Mouse (Mus musculus): ENCODE results near the gene Aym1.
"Not testable (repeated sequence)": the region's sequence is repeated elsewhere in the genome, so short reads cannot be mapped to it uniquely, and the experiment has no call there.

Gene Aym1

DNA sequence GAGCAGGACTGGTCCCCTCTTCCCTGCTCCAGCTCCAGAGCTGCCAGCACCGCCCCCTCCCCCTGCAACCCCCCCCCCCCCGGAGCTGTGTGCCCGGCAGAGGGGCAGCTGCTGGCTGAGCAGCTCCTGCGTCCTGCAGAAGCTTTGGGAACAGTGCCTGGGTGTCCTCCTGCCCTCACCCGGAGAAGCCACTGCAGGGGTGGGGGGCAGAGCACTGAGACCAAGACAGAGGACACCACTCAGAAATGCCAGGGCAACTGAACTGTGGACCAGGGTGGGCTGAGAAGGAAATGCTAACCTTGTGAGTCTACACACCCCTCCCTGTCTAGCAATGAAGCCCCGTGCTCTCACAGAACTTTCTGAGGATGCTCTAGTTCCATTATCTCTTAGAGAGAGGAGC is at the start of gene Aym1:
Aym1 (plus strand) TSS at position 109 of the 400 bp plus-strand sequence.
- DNase-seq, result no peak

GRCm38 (mm10) chr5:113309491-113310376 is 47.4 kb upstream of the Aym1 start:
- DNase-seq, result peak; percentile 66

- DNase-seq, result peak; percentile 92
Observed at GRCm38 (mm10) chr5:113310377-113311003, 46.6 kb upstream of the Aym1 start, which contains the start of gene Sgsm1. Sgsm1 (minus strand) TSS chr5:113310786.

DNA sequence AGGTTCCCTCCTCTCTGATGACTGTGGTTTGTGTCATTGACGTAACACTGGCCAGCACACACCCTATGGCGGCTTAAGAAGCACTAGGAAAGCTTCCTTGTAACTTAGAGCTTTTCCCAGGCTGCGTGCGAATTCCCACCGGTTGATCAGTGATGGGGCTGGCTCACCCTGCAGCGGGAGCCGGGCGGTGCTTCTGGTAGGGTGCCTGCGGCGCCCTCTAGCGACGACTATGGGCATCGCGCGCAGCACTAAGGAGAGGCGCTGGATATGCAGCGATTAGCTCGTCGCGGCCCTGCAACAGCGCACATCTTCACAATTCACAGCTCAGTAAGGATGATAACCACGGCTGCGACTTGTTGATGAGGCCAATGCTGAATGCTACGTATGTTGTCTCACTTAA is 43.1 kb upstream of the Aym1 start:
- DNase-seq, result peak; percentile 94

DNA sequence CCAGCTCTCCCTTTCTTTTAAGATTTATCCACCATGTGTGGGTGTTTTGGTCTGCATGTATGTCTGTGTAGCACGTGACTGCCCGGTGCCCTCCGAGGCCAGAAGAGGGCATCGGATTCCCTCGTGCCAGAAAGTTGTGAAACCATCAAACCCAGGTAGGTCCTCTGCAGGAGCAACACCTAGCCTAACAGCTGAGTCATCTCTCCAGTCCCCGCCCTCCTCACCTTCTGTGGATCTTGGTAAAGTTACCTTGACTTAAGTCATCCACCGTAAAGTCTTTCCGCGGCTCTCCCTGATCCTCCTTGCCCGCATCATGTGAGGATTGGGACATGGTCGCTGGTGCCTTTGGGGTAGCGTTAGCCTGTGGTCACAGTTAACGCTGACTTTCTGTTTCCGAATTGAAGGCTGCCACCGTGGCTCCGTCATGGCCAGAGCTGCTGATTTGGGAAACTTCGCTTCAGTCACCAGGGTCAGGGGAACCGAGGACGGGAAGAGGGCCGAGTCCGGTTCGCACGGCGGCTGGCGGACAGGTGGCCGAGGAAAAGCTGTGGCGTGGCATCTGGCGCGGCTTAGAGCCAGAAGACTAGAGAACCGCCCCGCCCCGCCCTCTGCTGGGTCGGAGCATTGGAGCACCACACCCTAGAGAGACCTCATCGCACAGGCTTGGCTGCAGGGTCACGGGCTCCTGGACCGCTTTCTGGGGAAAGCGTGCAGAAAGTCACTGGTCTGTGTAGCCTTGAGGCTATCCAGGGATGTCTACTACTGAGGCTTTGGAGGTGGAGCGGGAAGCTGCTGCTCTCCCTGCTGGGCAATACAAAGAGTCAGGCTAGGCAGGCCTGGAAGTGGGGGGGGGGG is 33.1 kb upstream of the Aym1 start:
- no peak for DNase-seq

GRCm38 (mm10) chr5:113329463-113329862 is 27.6 kb upstream of the Aym1 start:
- no peak for DNase-seq

DNA sequence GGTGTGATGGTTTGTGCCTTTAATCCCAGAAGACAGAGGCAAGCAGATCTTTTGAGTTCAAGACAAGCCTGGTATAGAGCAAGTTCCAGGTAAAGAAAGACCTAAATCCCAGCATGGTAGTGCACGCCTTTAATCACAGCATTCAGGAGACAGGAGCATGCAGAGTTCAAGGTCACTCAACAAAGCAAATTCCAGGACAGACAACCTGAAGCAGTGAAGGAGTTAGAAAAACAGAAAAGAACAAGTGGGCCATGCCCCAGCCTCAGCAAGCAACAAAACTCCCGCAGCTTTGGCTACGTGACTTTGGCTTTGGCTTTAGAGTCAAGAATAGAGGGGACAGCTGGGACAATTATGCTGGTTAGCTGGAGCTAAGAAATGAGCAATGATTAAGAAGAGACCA is 26.9 kb upstream of the Aym1 start:
- DNase-seq, result no peak

DNA sequence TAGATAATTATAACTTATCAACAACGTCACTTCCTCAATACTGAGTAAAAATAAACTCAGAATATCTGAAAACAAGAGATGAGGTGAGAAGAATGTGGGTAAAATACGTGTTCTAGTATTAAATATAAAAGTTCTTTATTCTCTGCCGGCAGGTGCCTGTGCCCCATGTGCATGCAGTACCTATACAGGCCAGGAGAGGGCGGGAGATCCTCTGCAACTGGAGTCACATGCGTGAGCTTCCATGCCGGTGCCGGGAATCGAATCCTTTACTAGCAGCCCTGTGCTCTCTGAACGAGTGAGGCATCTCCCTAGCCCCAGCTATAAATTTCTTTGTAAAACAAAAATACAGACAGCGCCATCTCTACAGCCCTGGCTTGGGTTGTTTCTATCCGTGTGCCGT is 24.9 kb upstream of the Aym1 start:
- DNase-seq, result no peak

DNA sequence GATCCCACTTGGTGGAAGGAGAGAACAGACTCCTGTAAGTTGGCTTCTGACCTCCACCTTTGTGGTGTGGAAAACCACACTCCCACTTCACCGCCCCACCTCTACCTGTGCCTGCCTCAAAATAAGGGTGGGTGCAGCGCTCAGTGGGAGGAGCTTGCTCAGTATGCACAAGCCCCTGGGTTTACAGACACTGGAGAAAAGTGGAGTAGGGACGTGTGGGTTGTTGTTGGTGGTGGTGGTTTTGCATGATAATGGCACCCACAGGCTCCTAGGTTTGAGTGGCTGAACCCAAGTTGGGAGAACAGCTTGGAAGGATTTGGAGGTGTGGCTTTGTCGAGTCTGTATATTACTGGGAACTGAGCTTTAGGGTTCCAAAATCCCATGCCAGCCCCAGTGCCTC is 24.2 kb upstream of the Aym1 start:
- DNase-seq, result no peak

GRCm38 (mm10) chr5:113334621-113335530 is 22.2 kb upstream of the Aym1 start:
- DNase-seq, result no peak

GRCm38 (mm10) chr5:113335732-113336131 is 21.4 kb upstream of the Aym1 start:
- DNase-seq, result no peak

- no peak for DNase-seq
Observed at GRCm38 (mm10) chr5:113336281-113336680, 20.8 kb upstream of the Aym1 start.

- no peak for DNase-seq
Observed at GRCm38 (mm10) chr5:113344635-113345386, 12.3 kb upstream of the Aym1 start.

GRCm38 (mm10) chr5:113345781-113346180 is 11.3 kb upstream of the Aym1 start:
- DNase-seq, result no peak

GRCm38 (mm10) chr5:113346651-113347050 is 10.4 kb upstream of the Aym1 start:
- DNase-seq, result not testable (repeated sequence)

GRCm38 (mm10) chr5:113347593-113347992 is 9.5 kb upstream of the Aym1 start:
- no peak for DNase-seq

GRCm38 (mm10) chr5:113348597-113348996 is 8.5 kb upstream of the Aym1 start:
- no peak for DNase-seq

DNA sequence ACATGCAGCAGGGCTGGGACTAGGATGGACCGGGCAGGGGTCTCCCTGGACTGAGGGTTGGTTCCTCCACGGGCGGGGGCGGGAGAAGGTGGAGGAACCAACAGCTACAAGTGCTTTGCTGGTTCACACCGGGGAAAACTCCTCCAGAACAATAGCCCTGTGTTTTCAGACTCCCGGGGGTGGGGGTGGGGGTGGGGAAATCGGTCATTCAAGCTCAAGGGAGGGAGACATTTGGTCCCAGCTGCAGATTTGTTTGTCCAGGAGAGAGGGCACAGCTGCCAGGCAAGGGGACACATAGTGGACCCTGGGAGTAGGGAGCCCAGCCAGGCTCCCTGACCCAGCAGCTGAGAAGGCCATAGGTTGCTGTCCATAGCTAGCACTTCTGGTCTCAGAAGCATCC is 7.9 kb upstream of the Aym1 start:
- DNase-seq, result no peak

DNA sequence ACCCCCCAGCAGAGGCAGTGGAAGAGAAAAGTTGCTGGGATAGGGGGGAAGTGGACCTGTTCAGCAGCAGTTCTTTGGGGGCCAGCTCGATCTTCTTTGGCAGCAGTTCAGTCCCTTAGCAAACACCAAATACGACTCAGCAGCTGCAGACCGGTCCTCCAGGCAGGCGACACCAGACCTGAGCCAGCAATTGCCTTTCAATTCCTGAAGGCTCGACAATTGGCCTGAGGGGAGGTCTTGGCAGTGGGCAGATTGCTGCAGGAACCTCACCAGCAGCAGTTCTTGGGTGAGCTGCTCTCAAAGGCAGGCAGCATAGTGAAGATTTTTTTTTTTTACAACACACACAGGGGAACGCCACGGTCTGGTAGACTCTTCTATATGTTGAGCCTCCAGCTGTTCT is 7.3 kb upstream of the Aym1 start:
- no peak for DNase-seq

- no peak for DNase-seq
Observed at GRCm38 (mm10) chr5:113351768-113352167, 5.3 kb upstream of the Aym1 start.

- no peak for DNase-seq
Observed at GRCm38 (mm10) chr5:113352636-113353035, 4.5 kb upstream of the Aym1 start.

Measured in cerebellum, adult 9-10 months (tissue).